ENCODE assay signal across 18 mouse cellular contexts in genomic region chr2:180988347-180988913, GRCm38 (mm10). TPM values are rescaled to one million over a fixed set of nuclear protein-coding genes. Genes with fewer than 3 reads are reported as not detected.
DNase-seq lines count a peak whose midpoint lies in the region; ATAC-seq and TF ChIP-seq lines count a peak whose summit lies in the region.
"Had no signal": no experiment of that assay in that cellular context is flagged by ENCODE, and none has a peak within 500 bp of the region (broad histone marks: within the 10 kb centered on the region; RNA-seq: fewer than 3 reads in every experiment).

No protein-coding gene starts in this region.

- no peak overlapping the region for H3K9ac ChIP-seq in heart, embryonic 11.5 days (ENCODE audit: low read depth, low read length)
- no peak overlapping the region for H3K9ac ChIP-seq in lung, embryonic 14.5 days
- H3K9ac ChIP-seq in lung, postnatal 0 days (replicated peaks; ENCODE audit: low read depth), result no peak overlapping the region
- H3K9ac ChIP-seq in hindbrain, embryonic 15.5 days, result no peak overlapping the region
- H3K9ac ChIP-seq: embryonic facial prominence, embryonic 12.5 days; heart, embryonic 13.5 days had no signal

- H3K4me1 ChIP-seq in heart, embryonic 11.5 days (ENCODE audit: control insufficient read depth, insufficient read depth, low read length), result peaks cover 11% of the 10 kb centered on the region; the same call in 1 of the 2 replicates
- H3K4me1 ChIP-seq in lung, embryonic 14.5 days (ENCODE audit: insufficient read depth), result no peaks in the 10 kb centered on the region
- H3K4me1 ChIP-seq in lung, postnatal 0 days (ENCODE audit: insufficient read depth, low read depth, low read length), result no peaks in the 10 kb centered on the region
- H3K4me1 ChIP-seq in hindbrain, embryonic 15.5 days (replicated peaks), result no peaks in the 10 kb centered on the region

- no peaks in the 10 kb centered on the region for H3K27me3 ChIP-seq in heart, embryonic 11.5 days (ENCODE audit: control insufficient read depth, insufficient read depth, low read length)
- H3K27me3 ChIP-seq in lung, embryonic 14.5 days (ENCODE audit: insufficient read depth, low read length), result no peaks in the 10 kb centered on the region
- no peaks in the 10 kb centered on the region for H3K27me3 ChIP-seq in lung, postnatal 0 days (replicated peaks; ENCODE audit: insufficient read depth, low read length)
- no peaks in the 10 kb centered on the region for H3K27me3 ChIP-seq in hindbrain, embryonic 15.5 days
- no peaks in the 10 kb centered on the region for H3K27me3 ChIP-seq in myocyte (ENCODE audit: control insufficient read depth, insufficient read depth, insufficient read length)
- H3K27me3 ChIP-seq: embryonic facial prominence, embryonic 12.5 days; heart, embryonic 13.5 days; Patski had no signal

- H3K36me3 ChIP-seq in heart, embryonic 11.5 days (ENCODE audit: control insufficient read depth, insufficient read depth, low read length), result no peaks in the 10 kb centered on the region
- H3K36me3 ChIP-seq in lung, embryonic 14.5 days (ENCODE audit: insufficient read depth), result no peaks in the 10 kb centered on the region
- H3K36me3 ChIP-seq in lung, postnatal 0 days (ENCODE audit: insufficient read depth, low read length), result no peaks in the 10 kb centered on the region
- H3K36me3 ChIP-seq in hindbrain, embryonic 15.5 days, result no peaks in the 10 kb centered on the region
- H3K36me3 ChIP-seq in myocyte (ENCODE audit: control insufficient read depth, insufficient read depth), result peaks cover 6% of the 10 kb centered on the region

- TF ChIP-seq EP300 in lung, postnatal 0 days (IDR thresholded peaks at IDR 0.05), result no peak

- no peak overlapping the region for H3ac ChIP-seq in myocyte (ENCODE audit: control insufficient read depth, insufficient read length)

- H3K4me3 ChIP-seq in heart, embryonic 11.5 days (ENCODE audit: low read depth, low read length), result no peak overlapping the region
- H3K4me3 ChIP-seq in lung, embryonic 14.5 days (ENCODE audit: low read depth, low read length), result no peak overlapping the region
- H3K4me3 ChIP-seq in lung, postnatal 0 days (ENCODE audit: low read depth, low read length), result no peak overlapping the region
- no peak overlapping the region for H3K4me3 ChIP-seq in hindbrain, embryonic 15.5 days
- H3K4me3 ChIP-seq in myocyte, result no peak overlapping the region
- H3K4me3 ChIP-seq: embryonic facial prominence, embryonic 12.5 days; heart, embryonic 13.5 days had no signal

- TF ChIP-seq POLR2A in myocyte (IDR thresholded peaks at IDR 0.05; ENCODE audit: insufficient read length, low read depth), result no peak

- peak; percentile 21 to 35 for DNase-seq in heart, postnatal 10 days
- DNase-seq in lung, embryonic 14.5 days, result no peak
- no peak for DNase-seq in lung, postnatal 0 days (ENCODE audit: low spot score)
- no peak for DNase-seq in thymus, postnatal 4 days
- no peak for DNase-seq in spleen, adult 18-20 months
- DNase-seq: B cell, adult 2 months; cerebellum, adult 11 months; lung, adult 2 months had no signal

- 72% methylated on average over 3 of the region's 3 CpGs for WGBS in heart, embryonic 11.5 days (ENCODE audit: insufficient replicate concordance)
- 63% methylated on average over 3 of the region's 3 CpGs for WGBS in lung, embryonic 14.5 days
- 75% methylated on average over 3 of the region's 3 CpGs for WGBS in lung, postnatal 0 days
- WGBS in hindbrain, embryonic 15.5 days, result 34% methylated on average over 3 of the region's 3 CpGs

- intact Hi-C loops in heart, postnatal 10 days (cut with DNase I), result no loop called here

- H3K9me3 ChIP-seq in heart, embryonic 11.5 days (replicated peaks; ENCODE audit: control insufficient read depth, low read length), result no peaks in the 10 kb centered on the region
- no peaks in the 10 kb centered on the region for H3K9me3 ChIP-seq in lung, embryonic 14.5 days (ENCODE audit: low read depth, low read length)
- no peaks in the 10 kb centered on the region for H3K9me3 ChIP-seq in lung, postnatal 0 days (ENCODE audit: low read length)
- no peaks in the 10 kb centered on the region for H3K9me3 ChIP-seq in hindbrain, embryonic 15.5 days
- H3K9me3 ChIP-seq: embryonic facial prominence, embryonic 12.5 days; heart, embryonic 13.5 days had no signal

- no peak overlapping the region for H3K27ac ChIP-seq in heart, embryonic 11.5 days (ENCODE audit: low read depth, low read length)
- no peak overlapping the region for H3K27ac ChIP-seq in lung, embryonic 14.5 days (ENCODE audit: low read depth)
- H3K27ac ChIP-seq in lung, postnatal 0 days (ENCODE audit: low read length), result no peak overlapping the region
- no peak overlapping the region for H3K27ac ChIP-seq in hindbrain, embryonic 15.5 days (replicated peaks)
- H3K27ac ChIP-seq: heart, embryonic 13.5 days had no signal

- H3K79me2 ChIP-seq in myocyte (ENCODE audit: control insufficient read depth, insufficient read depth), result no peaks in the 10 kb centered on the region

- no peak for ATAC-seq in heart, embryonic 11.5 days (replicated peaks; ENCODE audit: insufficient number of reproducible peaks, low FRiP score, low TSS enrichment)
- ATAC-seq in lung, embryonic 14.5 days (ENCODE audit: insufficient read depth), result no peak
- no peak for ATAC-seq in lung, postnatal 0 days
- peak; percentile 36; the same call in 1 of the 2 replicates for ATAC-seq in hindbrain, embryonic 15.5 days (ENCODE audit: low FRiP score, low read depth)
- ATAC-seq: Patski had no signal

- 0 out of 2 replicates have a peak, but pooled peaks have one; percentile 13 for TF ChIP-seq CTCF in lung, embryonic 14.5 days (IDR thresholded peaks at IDR 0.05; ENCODE audit: low read depth)
- no peak; the same call in 1 of the 2 replicates for TF ChIP-seq CTCF in lung, postnatal 0 days (IDR thresholded peaks at IDR 0.05)

- no peak overlapping the region for H3K4me2 ChIP-seq in heart, embryonic 11.5 days
- no peak overlapping the region for H3K4me2 ChIP-seq in lung, embryonic 14.5 days
- H3K4me2 ChIP-seq in lung, postnatal 0 days (replicated peaks; ENCODE audit: low read depth, low read length), result no peak overlapping the region
- H3K4me2 ChIP-seq in hindbrain, embryonic 15.5 days, result no peak overlapping the region
- no peak overlapping the region for H3K4me2 ChIP-seq in myocyte (ENCODE audit: low read depth)
- H3K4me2 ChIP-seq: embryonic facial prominence, embryonic 12.5 days; heart, embryonic 13.5 days had no signal

TF ChIP-seq in myocyte, 11 proteins besides CTCF, POLR2A, EP300 and RAD21:
- TF ChIP-seq SRF (IDR thresholded peaks at IDR 0.05; ENCODE audit: control insufficient read depth, insufficient read length, low read depth) (no peak), MYOG (IDR thresholded peaks at IDR 0.05; ENCODE audit: control insufficient read depth in 1 of 3, insufficient read depth in 1 of 3, insufficient read length in 2 of 3, low read depth in 2 of 3) (peak in 1 of 3 experiments; percentile 64), POLR2AphosphoS2 (IDR thresholded peaks at IDR 0.05; ENCODE audit: insufficient read length, low read depth) (peak; percentile 87), TCF12 (IDR thresholded peaks at IDR 0.05; ENCODE audit: insufficient read depth, poor library complexity, severe bottlenecking) (no peak)

RNA-seq across cellular contexts. Expression of gene Col20a1, which starts 2.1 kb away (rescaled TPM):
- total RNA-seq in heart, postnatal 10 days (2021), result under 1 TPM; 0.62 to 0.92 TPM
- 0.17 and 0.30 TPM in 2 replicates for polyA plus RNA-seq in heart, embryonic 11.5 days (2014; fragmentation: Nextera tagmentation; extraction: Ambion mirVana)
- polyA plus RNA-seq in lung, embryonic 14.5 days (2014; fragmentation: Nextera tagmentation; extraction: Ambion mirVana), result 0.11 and 0.17 TPM in 2 replicates
- polyA plus RNA-seq in lung, postnatal 0 days (2015; fragmentation: Nextera tagmentation; extraction: Ambion mirVana), result 0.20 and 0.30 TPM in 2 replicates
- 0.19 and 0.41 TPM in 2 replicates for polyA plus RNA-seq in hindbrain, embryonic 15.5 days (2015; fragmentation: Nextera tagmentation; extraction: Ambion mirVana)
- polyA plus RNA-seq in myocyte (2012; fragmentation: generic; extraction: Trizol), result 0.24 TPM

RNA-seq across cellular contexts. Expression of gene Arfgap1, which starts 21.4 kb away (rescaled TPM):
- 10 to 100 TPM; 47.2 to 50.5 TPM for total RNA-seq in heart, postnatal 10 days (2021)
- polyA plus RNA-seq in heart, embryonic 11.5 days (2014; fragmentation: Nextera tagmentation; extraction: Ambion mirVana), result 59.3 and 68.9 TPM in 2 replicates
- polyA plus RNA-seq in lung, embryonic 14.5 days (2014; fragmentation: Nextera tagmentation; extraction: Ambion mirVana), result 78.2 and 79.1 TPM in 2 replicates
- 50.5 and 52.9 TPM in 2 replicates for polyA plus RNA-seq in lung, postnatal 0 days (2015; fragmentation: Nextera tagmentation; extraction: Ambion mirVana)
- polyA plus RNA-seq in hindbrain, embryonic 15.5 days (2015; fragmentation: Nextera tagmentation; extraction: Ambion mirVana), result 114 and 119 TPM in 2 replicates
- 55.4 TPM for polyA plus RNA-seq in myocyte (2012; fragmentation: generic; extraction: Trizol)

RNA-seq across cellular contexts. Expression of gene Nkain4, which starts 33.9 kb away (rescaled TPM):
- total RNA-seq in heart, postnatal 10 days (2021), result 10 to 100 TPM; 10.4 to 16.0 TPM
- 29.3 and 34.2 TPM in 2 replicates for polyA plus RNA-seq in heart, embryonic 11.5 days (2014; fragmentation: Nextera tagmentation; extraction: Ambion mirVana)
- polyA plus RNA-seq in lung, embryonic 14.5 days (2014; fragmentation: Nextera tagmentation; extraction: Ambion mirVana), result 123 and 138 TPM in 2 replicates
- polyA plus RNA-seq in lung, postnatal 0 days (2015; fragmentation: Nextera tagmentation; extraction: Ambion mirVana), result 110 and 113 TPM in 2 replicates
- 95.5 and 106 TPM in 2 replicates for polyA plus RNA-seq in hindbrain, embryonic 15.5 days (2015; fragmentation: Nextera tagmentation; extraction: Ambion mirVana)
- polyA plus RNA-seq in myocyte (2012; fragmentation: generic; extraction: Trizol), result not detected
- total RNA-seq: neutrophil, adult 5-6 weeks had no signal

RNA-seq across cellular contexts. Expression of gene Chrna4, which starts 54.9 kb away (rescaled TPM):
- under 1 TPM; 0.12 to 0.34 TPM for total RNA-seq in heart, postnatal 10 days (2021)
- 0.28 and 0.70 TPM in 2 replicates for polyA plus RNA-seq in heart, embryonic 11.5 days (2014; fragmentation: Nextera tagmentation; extraction: Ambion mirVana)
- 0.55 and 1.3 TPM in 2 replicates for polyA plus RNA-seq in lung, embryonic 14.5 days (2014; fragmentation: Nextera tagmentation; extraction: Ambion mirVana)
- polyA plus RNA-seq in lung, postnatal 0 days (2015; fragmentation: Nextera tagmentation; extraction: Ambion mirVana), result 0.04 and 0.15 TPM in 2 replicates
- polyA plus RNA-seq in hindbrain, embryonic 15.5 days (2015; fragmentation: Nextera tagmentation; extraction: Ambion mirVana), result 40.7 and 42.0 TPM in 2 replicates
- polyA plus RNA-seq in myocyte (2012; fragmentation: generic; extraction: Trizol), result not detected
- total RNA-seq: neutrophil, adult 5-6 weeks had no signal
- polyA plus RNA-seq: lung, adult 2 months had no signal

RNA-seq across cellular contexts. Expression of gene Birc7, which starts 59.6 kb away (rescaled TPM):
- total RNA-seq in heart, postnatal 10 days (2021), result not detected
- 0.13 TPM in 1 of 2 replicates, not detected in the other for polyA plus RNA-seq in heart, embryonic 11.5 days (2014; fragmentation: Nextera tagmentation; extraction: Ambion mirVana)
- 0.20 and 0.51 TPM in 2 replicates for polyA plus RNA-seq in lung, embryonic 14.5 days (2014; fragmentation: Nextera tagmentation; extraction: Ambion mirVana)
- not detected in 2 replicates for polyA plus RNA-seq in lung, postnatal 0 days (2015; fragmentation: Nextera tagmentation; extraction: Ambion mirVana)
- polyA plus RNA-seq in hindbrain, embryonic 15.5 days (2015; fragmentation: Nextera tagmentation; extraction: Ambion mirVana), result 0.18 and 0.31 TPM in 2 replicates
- not detected for polyA plus RNA-seq in myocyte (2012; fragmentation: generic; extraction: Trizol)
- total RNA-seq: left cerebral cortex, postnatal 10 days; liver, adult 2 months; neutrophil, adult 5-6 weeks had no signal
- polyA plus RNA-seq: embryonic facial prominence, embryonic 12.5 days; kidney, embryonic 14.5 days; liver, adult 2 months; lung, adult 2 months; Patski had no signal

Comparison
In these comparisons a context has a peak if more than half of its experiments do, and no peak if none do; other contexts are left out.
1. DNase-seq: peak in heart, postnatal 10 days (2 of 2); none in lung, embryonic 14.5 days (single experiment), lung, postnatal 0 days (single experiment), thymus, postnatal 4 days (single experiment) and spleen, adult 18-20 months (0 of 2).
2. RNA of gene Nkain4, which starts 33.9 kb away (polyA plus RNA-seq): 123 to 138 TPM in lung, embryonic 14.5 days, 110 to 113 TPM in lung, postnatal 0 days, 95.5 to 106 TPM in hindbrain, embryonic 15.5 days and 29.3 to 34.2 TPM in heart, embryonic 11.5 days; not detected in myocyte (single experiment); every median in the first group is over 10 times any median in the second.